Mouse (Mus musculus) midbrain, embryonic 11.5 days (tissue): Measurements from ENCODE around the gene Gm9117. TPM values are rescaled to one million over a fixed set of nuclear protein-coding genes. Genes with fewer than 3 reads are reported as not detected.
"Not testable (repeated sequence)": the region's sequence is repeated elsewhere in the genome, so short reads cannot be mapped to it uniquely, and the experiment has no call there.

ENCODE experiments used
- ATAC-seq: fragments of 200-750 bp; cut with Nextera tagmentation; 2 replicates; pipeline ENCODE4 v1.8.0; 2017; ENCODE audit warnings: moderate TSS enrichment, moderate library complexity; ENCODE audit not compliant: low FRiP score
- DNase-seq: peaks from one replicate; pipeline ENCODE4 v3.0.0; 2015; ENCODE audit warnings: low spot score; ENCODE audit errors: missing footprints
- H3K27ac ChIP-seq: fragments of 300-500 bp; sonication (generic); 2 replicates; pipeline ENCODE4 v1.5.1; 2014; ENCODE audit warnings: low read depth, low read length
- H3K27me3 ChIP-seq: fragments of 300-500 bp; sonication (generic); 2 replicates; pipeline ENCODE4 v1.6.1; 2014; ENCODE audit warnings: mild to moderate bottlenecking, low read length, moderate library complexity, mixed read lengths; ENCODE audit not compliant: control insufficient read depth, insufficient read depth
- H3K36me3 ChIP-seq: fragments of 300-500 bp; sonication (generic); 2 replicates; pipeline ENCODE4 v1.6.1; 2014; ENCODE audit warnings: mild to moderate bottlenecking, low read length, moderate library complexity, mixed read lengths; ENCODE audit not compliant: control insufficient read depth, insufficient read depth
- H3K4me1 ChIP-seq: fragments of 300-500 bp; sonication (generic); 2 replicates; pipeline ENCODE4 v1.6.1; 2014; ENCODE audit warnings: low read length; ENCODE audit not compliant: control insufficient read depth, insufficient read depth
- H3K4me2 ChIP-seq: fragments of 300-500 bp; sonication (generic); 2 replicates; pipeline ENCODE4 v1.6.1; 2014; ENCODE audit warnings: mild to moderate bottlenecking, moderate library complexity
- H3K4me3 ChIP-seq: fragments of 300-500 bp; sonication (generic); 2 replicates; pipeline ENCODE4 v1.5.1; 2014; ENCODE audit warnings: low read depth, low read length
- H3K9ac ChIP-seq: fragments of 300-500 bp; sonication (generic); 2 replicates; pipeline ENCODE4 v1.6.1; 2014; ENCODE audit warnings: low read length
- H3K9me3 ChIP-seq: fragments of 300-500 bp; sonication (generic); 2 replicates; pipeline ENCODE4 v1.6.1; 2016; ENCODE audit warnings: low read length; ENCODE audit not compliant: control insufficient read depth
- WGBS: fragments of 180-500 bp; shearing (Covaris S2); extraction: QIAGEN DNeasy Blood & Tissue Kit; methylation state at CpG from one replicate; pipeline ENCODE4 v1.1.7; 2014; 5-methylcytosine and 5-hydroxymethylcytosine counted together
- polyA plus RNA-seq: library from polyadenylated mRNA; unstranded; fragments of >200 nt; fragmentation: Nextera tagmentation; extraction: Ambion mirVana; gene quantifications from 2 replicates; pipeline ENCODE4 v1.2.1, GENCODE M21; 2014

Gm9117 gene
- not detected in 2 replicates for polyA plus RNA-seq

DNA sequence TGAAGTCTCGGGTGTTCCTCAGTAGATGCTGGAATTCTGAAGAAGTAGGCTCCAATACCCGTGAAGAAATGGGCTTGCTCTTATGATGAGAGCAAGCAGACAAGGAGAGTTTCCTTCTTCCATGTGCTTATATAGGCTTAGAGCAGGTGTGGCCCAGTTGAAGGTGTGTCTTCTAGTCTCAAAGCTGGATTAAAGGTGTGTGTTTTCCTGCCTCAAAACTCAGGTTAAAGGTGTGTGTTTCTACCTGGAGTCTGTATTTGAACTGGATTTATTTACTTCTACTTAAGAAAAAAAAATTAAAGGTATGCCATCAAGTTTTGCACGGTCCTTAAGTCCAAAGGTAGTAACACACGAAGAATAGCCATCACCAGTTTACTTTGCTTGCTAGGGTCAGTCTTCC, at the start of gene Gm9117:
Gene Gm9117, minus strand, starts transcription at position 101 of the 400 bp plus-strand sequence.
- ATAC-seq, H3K4me2 ChIP-seq, H3K4me1 ChIP-seq, H3K27me3 ChIP-seq, H3K4me3 ChIP-seq, DNase-seq, H3K9me3 ChIP-seq, H3K36me3 ChIP-seq, H3K9ac ChIP-seq, H3K27ac ChIP-seq: not testable (repeated sequence)
- 87% methylated on average over 3 of the region's 4 CpGs for WGBS

GRCm38 (mm10) chr3:93968938-93969337, 25.6 kb upstream of the Gm9117 start:
- 83% methylated on average over 6 of the region's 6 CpGs for WGBS
- not testable (repeated sequence) for H3K4me3 ChIP-seq, H3K27me3 ChIP-seq, DNase-seq, ATAC-seq, H3K27ac ChIP-seq, H3K4me2 ChIP-seq, H3K9me3 ChIP-seq, H3K4me1 ChIP-seq, H3K9ac ChIP-seq, H3K36me3 ChIP-seq

DNA sequence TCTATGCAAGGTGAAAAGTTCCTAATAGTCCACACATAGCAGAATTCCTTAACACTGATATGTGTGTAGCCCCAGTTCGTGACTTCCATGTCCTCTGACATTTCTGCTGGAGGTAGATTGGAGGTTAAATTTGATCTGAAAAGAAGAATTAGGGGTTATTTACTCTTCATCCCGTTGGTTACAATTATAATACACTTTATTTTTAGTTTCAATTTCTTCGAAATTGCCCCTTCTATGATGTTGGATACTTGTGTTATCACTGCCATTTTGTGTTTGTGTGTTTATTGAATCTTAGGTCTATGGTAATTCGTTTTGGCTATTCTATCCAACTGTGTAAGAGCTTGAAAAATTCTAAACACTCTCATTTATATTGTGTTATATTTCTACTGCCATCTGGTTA, 17.9 kb upstream of the Gm9117 start, which contains the start of gene Tdpoz5:
Gene Tdpoz5, minus strand, starts transcription at position 101 of the 400 bp plus-strand sequence.
- not testable (repeated sequence) for H3K4me2 ChIP-seq, H3K27me3 ChIP-seq, DNase-seq, H3K4me1 ChIP-seq, H3K9me3 ChIP-seq, H3K9ac ChIP-seq, H3K36me3 ChIP-seq, H3K27ac ChIP-seq, H3K4me3 ChIP-seq, ATAC-seq
- 80% methylated on average over 2 of the region's 4 CpGs for WGBS

- H3K9me3 ChIP-seq, H3K4me2 ChIP-seq, H3K4me1 ChIP-seq, H3K27ac ChIP-seq, H3K27me3 ChIP-seq, H3K9ac ChIP-seq, ATAC-seq, DNase-seq, H3K4me3 ChIP-seq, H3K36me3 ChIP-seq: not testable (repeated sequence)
- WGBS: no CpG with 5 or more reads among the region's 3 CpGs
These were observed 5.0 kb downstream of the Gm9117 start for GRCm38 (mm10) chr3:93938386-93938785.

Other genes with a start within 250 kb of the Gm9117 start
- not detected in 2 replicates for gene Gm5773, start 170.5 kb downstream of the Gm9117 start, polyA plus RNA-seq
- not detected in 2 replicates for gene Tdpoz4, start 147.1 kb downstream of the Gm9117 start, polyA plus RNA-seq
- gene Tdpoz3, start 117.5 kb downstream of the Gm9117 start, polyA plus RNA-seq: not detected in 2 replicates
- gene Tdpoz5, start 17.8 kb upstream of the Gm9117 start, polyA plus RNA-seq: not detected in 2 replicates
- gene Gm9125, start 111.3 kb upstream of the Gm9117 start, polyA plus RNA-seq: not detected in 2 replicates
- not detected in 2 replicates for gene Gm10697, start 129.1 kb upstream of the Gm9117 start, polyA plus RNA-seq
- gene Gm10696, start 234.7 kb upstream of the Gm9117 start, polyA plus RNA-seq: not detected in 2 replicates